Mouse (Mus musculus): Measurements from ENCODE around the gene Dnah12.
"Not testable (repeated sequence)": the region's sequence is repeated elsewhere in the genome, so short reads cannot be mapped to it uniquely, and the experiment has no call there.

Gene Dnah12

GRCm38 (mm10) chr14:26705246-26705645, 12.2 kb downstream of the Dnah12 start:
- DNase-seq (ENCODE audit: low read depth, low spot score), result peak; percentile 29

GRCm38 (mm10) chr14:26719696-26720095, 26.6 kb downstream of the Dnah12 start:
- DNase-seq (ENCODE audit: low read depth, low spot score), result not testable (repeated sequence)

- DNase-seq (ENCODE audit: low read depth, low spot score), result no peak
These were observed 31.8 kb downstream of the Dnah12 start for GRCm38 (mm10) chr14:26724898-26725297.

GRCm38 (mm10) chr14:26758566-26758965, 65.5 kb downstream of the Dnah12 start:
- DNase-seq (ENCODE audit: low read depth, low spot score), result no peak

- DNase-seq (ENCODE audit: low read depth, low spot score), result peak; percentile 50
These were observed 71.8 kb downstream of the Dnah12 start for GRCm38 (mm10) chr14:26764827-26765226.

- no peak for DNase-seq (ENCODE audit: low read depth, low spot score)
These were observed 75.1 kb downstream of the Dnah12 start for GRCm38 (mm10) chr14:26768195-26768594.

GRCm38 (mm10) chr14:26773536-26773935, 80.5 kb downstream of the Dnah12 start:
- peak; percentile 85 for DNase-seq (ENCODE audit: low read depth, low spot score)

DNA sequence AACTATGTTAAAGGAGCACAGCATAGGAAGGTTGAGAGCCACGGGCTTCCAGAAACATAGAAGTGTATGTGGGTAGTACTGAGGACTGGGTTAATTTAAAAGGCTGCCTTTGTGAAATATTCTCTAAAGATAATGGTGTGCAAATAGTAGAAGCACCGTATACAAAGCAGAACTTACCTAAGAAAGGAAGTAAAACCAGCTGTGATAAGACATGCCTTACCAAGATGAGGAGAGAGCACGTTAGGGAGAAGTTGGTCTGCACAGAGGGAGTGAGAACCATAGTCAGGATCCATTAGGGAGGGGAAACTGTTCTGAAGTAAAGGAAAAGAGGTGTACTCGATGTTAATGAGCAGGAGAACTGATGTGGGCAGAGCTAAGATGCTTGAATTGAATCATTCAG, 90.7 kb downstream of the Dnah12 start:
- peak; percentile 51 for DNase-seq (ENCODE audit: low read depth, low spot score)

DNA sequence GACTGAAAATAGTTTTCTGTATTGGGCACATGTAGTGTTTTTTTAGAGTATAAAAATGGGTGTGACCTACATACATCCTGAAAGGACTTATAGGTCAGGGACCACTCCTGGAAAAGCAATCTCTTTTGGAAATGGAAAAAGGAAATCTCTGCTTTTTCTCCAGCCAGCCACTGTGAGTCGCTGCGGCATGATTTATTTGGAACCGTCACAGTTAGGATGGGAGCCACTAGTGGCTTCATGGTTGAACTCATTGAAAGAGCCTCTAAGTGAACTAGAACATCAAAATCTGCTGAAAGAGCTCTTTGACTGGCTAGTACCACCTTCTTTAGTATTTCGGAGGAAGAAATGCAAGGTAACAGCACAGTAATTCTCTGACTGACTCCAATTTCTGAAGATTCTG, 92.6 kb downstream of the Dnah12 start:
- no peak for DNase-seq (ENCODE audit: low read depth, low spot score)

DNA sequence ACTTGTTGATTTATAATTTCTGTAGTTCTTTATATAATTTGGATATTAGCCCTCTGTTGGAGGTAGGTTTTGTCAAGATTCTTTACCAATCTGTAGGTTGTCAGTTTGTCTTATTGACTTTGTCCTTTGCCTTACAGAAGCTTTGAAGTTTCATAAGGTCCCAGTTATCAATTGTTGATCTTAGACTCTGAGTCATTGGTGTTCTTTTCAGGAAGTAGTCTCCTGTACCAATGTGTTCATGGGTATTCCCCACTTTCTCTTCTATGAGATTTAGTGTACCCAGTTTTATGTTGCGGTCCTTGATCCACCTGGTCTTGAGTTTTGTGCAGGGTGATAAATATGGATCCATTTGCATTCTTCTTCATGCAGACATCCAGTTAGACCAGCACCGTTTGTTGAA, 101.4 kb downstream of the Dnah12 start:
- DNase-seq (ENCODE audit: low read depth, low spot score), result no peak

GRCm38 (mm10) chr14:26798330-26798729, 105.3 kb downstream of the Dnah12 start:
- no peak for DNase-seq (ENCODE audit: low read depth, low spot score)

DNA sequence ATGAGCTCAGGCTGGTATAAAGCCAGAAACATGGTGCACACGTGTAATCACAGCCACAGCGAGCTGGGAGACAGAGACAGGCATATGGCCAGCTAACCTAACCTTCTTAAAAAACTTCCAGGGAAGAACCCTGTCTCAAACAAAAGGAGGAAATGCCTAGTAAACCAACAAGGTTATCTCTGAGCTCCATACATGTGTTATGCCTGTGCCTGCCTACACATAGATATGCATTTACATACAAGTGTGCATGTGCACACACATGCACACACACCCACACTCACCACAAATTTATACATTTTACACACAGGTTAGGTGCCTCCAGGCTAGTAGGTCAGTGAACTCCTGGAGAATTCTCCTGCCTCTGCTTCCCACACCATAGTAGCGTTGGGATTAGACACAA, 106.2 kb downstream of the Dnah12 start:
- no peak for DNase-seq (ENCODE audit: low read depth, low spot score)

GRCm38 (mm10) chr14:26805500-26805899, 112.4 kb downstream of the Dnah12 start:
- DNase-seq (ENCODE audit: low read depth, low spot score), result no peak

- DNase-seq (ENCODE audit: low read depth, low spot score), result no peak
These were observed 119.7 kb downstream of the Dnah12 start for GRCm38 (mm10) chr14:26812734-26813133.

DNA sequence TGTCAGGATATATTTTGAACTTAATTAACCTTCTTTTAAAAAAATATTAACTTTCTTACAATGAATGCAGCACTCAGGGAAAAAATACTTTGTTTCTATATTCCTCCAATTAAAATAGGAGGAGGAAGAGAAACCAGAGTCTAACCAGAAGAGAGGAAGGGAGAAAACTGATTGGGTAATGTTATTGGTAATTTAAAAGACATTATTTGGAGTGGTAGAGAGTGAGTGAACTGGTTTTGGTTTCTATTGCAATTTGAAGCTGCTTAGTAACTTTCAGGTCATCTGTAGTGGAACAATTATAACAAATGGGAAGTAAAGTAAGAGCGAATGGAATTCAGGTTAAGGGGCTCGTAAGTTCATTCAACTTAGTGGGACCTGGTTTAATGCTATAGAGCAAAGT, 120.8 kb downstream of the Dnah12 start:
- peak; percentile 57 for DNase-seq (ENCODE audit: low read depth, low spot score)

DNA sequence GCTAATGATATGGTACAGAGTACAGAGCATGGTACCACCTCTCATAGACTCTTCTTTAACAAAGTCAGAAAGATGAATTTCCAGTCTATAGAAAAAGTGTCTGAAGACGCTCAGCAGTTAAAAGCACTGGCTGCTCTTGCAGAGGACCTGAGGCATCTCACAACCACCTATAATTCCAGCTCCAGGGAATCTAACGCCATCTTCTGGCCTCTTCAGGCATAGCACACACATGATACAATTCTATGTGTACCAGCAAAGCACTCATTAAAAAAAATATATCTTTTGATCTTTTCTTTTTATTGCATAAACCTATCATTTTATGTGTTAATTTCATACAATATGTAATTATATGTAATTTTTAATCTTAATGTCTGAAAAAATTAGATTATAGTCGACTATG, 121.8 kb downstream of the Dnah12 start:
- peak; percentile 81 for DNase-seq (ENCODE audit: low read depth, low spot score)

- DNase-seq (ENCODE audit: low read depth, low spot score), result no peak
These were observed 123.7 kb downstream of the Dnah12 start for GRCm38 (mm10) chr14:26816785-26817184.

DNA sequence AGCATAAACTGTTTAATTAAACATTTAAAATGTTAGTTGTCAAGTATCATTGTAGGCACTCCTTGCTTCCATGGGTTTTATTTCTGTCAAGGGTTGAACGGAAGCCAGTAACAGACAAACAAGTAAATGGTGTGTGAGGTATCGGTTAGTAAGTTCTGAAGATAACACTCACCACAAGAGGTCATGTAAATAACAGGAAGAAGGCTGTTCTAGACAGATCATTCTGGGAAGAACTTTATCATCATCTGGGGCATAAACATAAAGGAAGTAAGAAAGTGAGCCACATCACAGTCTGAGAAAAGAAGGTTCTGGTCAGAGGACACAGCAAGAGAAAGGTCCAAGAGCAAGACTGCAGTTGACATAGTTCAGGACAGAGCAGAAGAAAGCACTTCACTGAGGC, 132.9 kb downstream of the Dnah12 start:
- DNase-seq (ENCODE audit: low read depth, low spot score), result no peak

DNA sequence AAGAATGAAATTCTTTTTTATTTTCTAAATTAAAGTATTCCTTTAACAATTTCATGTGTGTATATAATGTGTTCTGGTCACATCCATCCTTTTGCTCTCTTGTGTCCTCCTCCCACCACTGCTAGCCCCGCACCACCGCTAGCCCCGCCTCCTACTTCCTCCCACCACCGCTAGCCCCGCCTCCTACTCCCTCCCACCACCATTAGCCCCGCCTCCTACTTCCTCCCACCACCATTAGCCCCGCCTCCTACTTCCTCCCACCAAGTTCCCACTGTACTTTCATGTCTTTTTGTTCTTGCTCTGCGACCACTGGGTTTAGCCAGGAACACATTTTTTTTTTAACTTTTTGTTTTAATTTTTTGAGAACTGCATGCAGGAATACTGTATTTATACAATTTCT, 160.0 kb downstream of the Dnah12 start:
- DNase-seq (ENCODE audit: low read depth, low spot score), result peak; percentile 55

DNA sequence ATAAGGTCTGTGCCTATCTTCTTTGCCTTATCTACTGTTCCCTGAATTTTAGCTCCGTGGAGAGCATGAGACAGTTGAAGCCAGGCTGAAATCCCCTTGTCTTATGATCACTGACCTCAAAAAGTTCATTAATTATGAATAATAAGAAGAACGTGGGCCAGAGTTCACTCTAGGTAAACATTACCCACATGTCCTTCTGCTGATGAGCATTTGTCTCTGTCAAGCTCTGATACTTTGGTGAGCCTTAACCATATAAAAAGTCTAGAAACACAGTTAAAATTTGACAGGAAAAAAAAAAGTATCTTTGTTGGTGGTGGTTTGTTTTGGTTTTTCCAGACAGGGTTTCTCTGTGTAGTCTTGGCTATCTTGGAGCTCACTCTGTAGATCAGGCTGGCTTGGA, 161.0 kb downstream of the Dnah12 start:
- no peak for DNase-seq (ENCODE audit: low read depth, low spot score)

- DNase-seq (ENCODE audit: low read depth, low spot score), result peak; percentile 82
These were observed 165.3 kb downstream of the Dnah12 start for GRCm38 (mm10) chr14:26858364-26858763.

GRCm38 (mm10) chr14:26859024-26859423, 165.9 kb downstream of the Dnah12 start:
- no peak for DNase-seq (ENCODE audit: low read depth, low spot score)

DNA sequence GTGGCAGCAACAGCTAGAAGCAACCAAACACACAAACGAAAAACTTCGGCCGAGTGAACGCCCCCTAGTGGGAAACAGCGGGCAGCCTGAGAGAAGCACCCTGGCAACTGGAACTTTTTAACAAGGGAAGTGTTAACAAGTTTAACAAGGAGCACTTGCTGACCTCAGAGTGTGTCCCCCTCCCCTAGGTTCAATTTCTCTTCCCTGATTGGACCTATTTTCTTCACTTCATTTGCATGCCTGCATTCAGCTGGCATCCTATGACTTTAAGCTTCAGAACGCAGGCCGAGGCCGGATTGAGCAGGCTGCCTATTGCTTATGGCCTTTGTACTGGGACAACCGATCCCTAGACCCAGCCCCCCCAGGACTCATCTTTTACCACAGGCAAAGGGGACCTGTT, 174.3 kb downstream of the Dnah12 start:
- DNase-seq (ENCODE audit: low read depth, low spot score), result peak; percentile 56

GRCm38 (mm10) chr14:26868299-26868698, 175.2 kb downstream of the Dnah12 start:
- DNase-seq (ENCODE audit: low read depth, low spot score), result no peak

- DNase-seq (ENCODE audit: low read depth, low spot score), result no peak
These were observed 185.7 kb downstream of the Dnah12 start for GRCm38 (mm10) chr14:26878756-26879155.

Measured in A20 (cell line).